Mouse (Mus musculus) B cell, adult 2 months (primary cell): ENCODE measurements around the gene Ago1.

Experiments
- DNase-seq, 2 experiments: peaks; one replicate each; pipeline ENCODE4 v3.0.0; 2022

The Ago1 gene

DNA sequence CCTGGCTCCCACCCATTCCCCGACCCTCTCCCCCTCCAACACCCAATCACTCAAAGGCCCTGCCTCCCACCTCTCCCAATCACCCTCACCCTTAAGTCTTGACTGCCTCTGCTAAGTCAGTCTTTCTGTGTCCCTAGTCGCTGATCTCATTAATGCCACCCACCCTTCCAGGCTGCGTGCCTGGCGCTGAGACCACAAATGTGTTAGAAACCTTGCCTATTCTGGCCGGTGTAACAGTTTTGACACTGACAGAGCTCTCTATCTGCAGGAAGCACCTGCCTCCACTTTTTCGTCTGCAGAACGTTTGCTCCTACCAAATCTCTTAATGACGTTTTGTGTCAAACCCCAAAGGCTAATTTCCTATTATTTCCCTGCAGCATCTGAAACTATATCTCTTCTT is 542 bp upstream of the Ago1 start:
- no peak for DNase-seq

DNA sequence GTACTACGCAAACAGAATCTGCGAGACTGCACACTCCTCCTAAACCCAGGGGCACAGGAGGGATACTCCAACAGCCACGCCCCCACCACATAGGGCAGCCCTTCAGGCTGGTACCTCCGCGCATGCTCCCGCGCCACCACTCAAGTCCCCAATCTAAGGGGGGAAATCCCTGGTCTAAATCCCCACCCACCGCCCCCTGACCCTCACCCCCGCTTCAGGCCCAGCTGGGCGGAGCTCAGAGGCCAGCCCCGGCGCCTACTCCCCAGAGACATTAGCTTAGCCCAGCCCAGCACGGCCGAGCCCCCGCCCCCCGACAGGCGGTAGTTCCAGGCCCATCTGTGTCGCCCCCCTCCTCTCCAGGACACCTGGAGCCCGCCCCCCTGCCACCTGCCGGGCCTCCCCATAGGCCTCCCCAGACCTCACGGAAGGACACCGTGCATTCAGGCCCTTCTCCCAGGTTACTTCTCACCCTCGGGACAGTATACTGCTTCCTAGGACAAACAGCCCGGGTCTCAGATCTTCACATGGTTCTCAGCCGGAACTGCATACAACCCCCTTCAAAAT is 580 bp downstream of the Ago1 start:
- DNase-seq, result peak; percentile 73 to 74

DNA sequence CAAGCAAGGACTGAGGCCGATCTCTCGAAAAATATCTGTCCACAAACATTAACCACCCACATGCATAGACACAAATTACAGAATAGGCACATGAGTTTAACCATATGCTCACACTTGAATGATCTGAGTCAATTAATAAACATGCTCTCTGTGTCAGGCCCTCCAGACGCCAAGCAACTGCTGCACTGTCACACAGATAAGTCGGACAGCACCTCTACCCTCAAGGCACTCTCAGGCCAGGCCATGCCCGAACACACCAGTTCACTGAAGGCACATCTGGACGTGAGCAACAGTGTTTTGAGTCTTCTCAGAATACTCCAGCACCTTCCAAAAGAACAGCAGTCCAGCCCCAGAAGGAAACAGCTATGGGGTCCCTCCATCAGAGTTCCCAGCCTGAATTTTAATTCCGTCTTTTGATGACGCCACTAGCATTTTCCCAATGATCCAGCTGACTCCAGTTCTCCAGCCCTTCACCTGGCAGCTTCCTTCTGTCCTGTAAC is 2.1 kb downstream of the Ago1 start:
- DNase-seq, result no peak

- no peak for DNase-seq
Observed at GRCm38 (mm10) chr4:126465843-126466242, 2.5 kb downstream of the Ago1 start.

- DNase-seq, result no peak
Observed at GRCm38 (mm10) chr4:126464892-126465235, 3.5 kb downstream of the Ago1 start.

DNA sequence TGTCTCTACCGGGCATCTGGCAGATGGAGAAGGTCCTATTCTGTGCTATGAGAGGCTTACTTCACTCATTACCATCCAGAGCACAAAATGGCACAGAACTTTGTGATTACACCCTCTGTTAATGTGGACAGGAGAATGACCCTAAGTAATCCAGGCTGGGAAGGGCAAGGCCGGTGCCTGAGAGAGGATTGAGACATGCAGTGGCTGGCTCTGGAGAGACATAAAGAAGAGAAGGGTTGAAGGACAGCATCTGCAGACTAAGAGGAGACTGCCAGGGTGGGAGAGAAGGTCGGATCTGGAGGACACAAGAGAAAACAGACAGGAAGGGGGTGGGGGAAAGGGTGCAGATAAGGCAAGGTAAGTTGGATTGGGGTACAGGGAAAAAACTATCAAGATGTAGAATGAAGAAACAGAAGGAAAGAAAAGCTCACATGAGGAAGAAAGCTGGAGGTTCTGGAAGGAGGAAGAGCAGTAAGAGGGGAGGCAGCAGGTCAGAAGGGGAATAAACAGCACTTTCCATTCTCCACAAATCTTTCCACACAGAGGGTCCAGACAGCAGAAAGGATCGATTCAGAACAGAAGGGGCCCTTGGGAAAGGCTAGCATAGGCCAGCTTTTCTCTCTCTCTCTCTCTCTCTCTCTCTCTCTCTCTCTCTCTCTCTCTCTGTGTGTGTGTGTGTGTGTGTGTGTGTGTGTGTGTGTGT is 4.0 kb downstream of the Ago1 start:
- no peak for DNase-seq

- DNase-seq, result no peak
Observed at GRCm38 (mm10) chr4:126455441-126455840, 12.9 kb downstream of the Ago1 start.

DNA sequence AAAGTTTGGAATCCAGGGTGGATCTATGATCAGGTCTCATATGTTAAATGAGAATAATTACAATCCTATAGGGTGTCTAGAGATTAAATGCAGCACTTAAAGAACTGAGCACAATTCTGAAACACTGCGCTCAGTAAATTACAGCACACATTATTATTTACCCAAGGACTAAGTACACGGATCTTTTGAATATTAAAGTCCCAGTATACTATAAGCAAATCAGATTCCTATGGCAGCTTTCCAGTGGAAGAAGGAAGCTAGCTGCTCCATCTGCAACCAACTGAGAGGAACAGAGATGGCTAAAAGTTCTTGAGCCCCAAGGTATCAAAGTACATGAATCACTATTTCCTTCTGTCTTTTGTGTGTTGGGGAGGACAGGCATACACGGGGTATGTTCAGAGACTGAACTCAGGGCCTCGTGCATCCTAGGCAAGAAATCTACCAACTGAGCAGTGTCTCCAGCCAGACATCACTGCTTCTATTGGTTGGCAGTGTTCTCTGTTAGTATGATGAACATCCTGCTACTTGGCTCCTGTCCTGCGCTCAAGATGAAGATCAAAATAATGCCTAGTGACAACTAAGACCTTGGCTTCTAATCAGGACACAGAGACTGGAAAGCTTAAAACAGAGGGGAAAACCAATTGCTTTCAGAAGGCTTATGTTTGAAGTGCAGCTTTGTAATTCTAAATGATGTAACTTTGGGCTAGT is 13.7 kb downstream of the Ago1 start:
- no peak for DNase-seq

GRCm38 (mm10) chr4:126450268-126450667 is 18.1 kb downstream of the Ago1 start:
- no peak for DNase-seq

- DNase-seq, result no peak
Observed at GRCm38 (mm10) chr4:126447126-126447525, 21.3 kb downstream of the Ago1 start.

GRCm38 (mm10) chr4:126444528-126444927 is 23.9 kb downstream of the Ago1 start:
- DNase-seq, result no peak

DNA sequence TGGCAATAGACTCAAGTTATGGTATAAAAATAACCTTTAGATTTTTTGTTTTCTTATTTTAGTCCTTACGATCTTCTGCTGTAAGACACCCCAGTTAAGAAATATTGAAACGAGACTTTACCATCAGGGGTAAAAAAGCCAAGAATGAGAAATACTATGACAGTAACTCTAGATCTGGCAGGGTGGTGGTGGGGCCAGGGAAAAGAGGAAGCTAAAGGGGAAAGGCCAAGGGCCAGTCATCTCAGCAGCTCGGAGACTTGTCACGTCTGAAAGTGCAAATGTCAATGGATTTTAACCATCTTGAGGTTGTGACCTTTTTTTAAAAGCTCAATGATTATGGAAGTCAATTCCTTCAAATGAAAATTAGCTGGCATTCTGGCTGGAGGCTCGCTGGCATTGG is 30.1 kb downstream of the Ago1 start:
- DNase-seq, result no peak

DNA sequence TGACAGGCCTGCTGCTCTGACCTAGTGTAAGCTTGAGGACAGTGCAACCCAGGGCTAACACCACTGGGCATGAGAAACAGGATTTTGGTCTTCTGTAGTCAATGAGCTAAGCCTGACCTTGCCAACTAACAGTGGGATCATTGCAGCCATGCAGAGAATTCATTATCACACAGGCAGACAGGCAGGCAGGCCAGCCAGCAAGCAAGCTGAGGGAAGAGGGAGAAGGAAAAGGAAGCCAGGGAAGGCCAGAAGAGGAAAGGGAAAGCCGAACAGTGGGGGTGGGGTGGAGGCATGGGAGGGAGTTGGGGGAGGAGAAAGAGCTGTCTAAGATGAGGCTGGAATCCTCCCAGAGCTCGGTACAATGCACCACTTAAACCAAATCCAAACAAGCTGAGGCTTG is 32.1 kb downstream of the Ago1 start:
- no peak for DNase-seq

DNA sequence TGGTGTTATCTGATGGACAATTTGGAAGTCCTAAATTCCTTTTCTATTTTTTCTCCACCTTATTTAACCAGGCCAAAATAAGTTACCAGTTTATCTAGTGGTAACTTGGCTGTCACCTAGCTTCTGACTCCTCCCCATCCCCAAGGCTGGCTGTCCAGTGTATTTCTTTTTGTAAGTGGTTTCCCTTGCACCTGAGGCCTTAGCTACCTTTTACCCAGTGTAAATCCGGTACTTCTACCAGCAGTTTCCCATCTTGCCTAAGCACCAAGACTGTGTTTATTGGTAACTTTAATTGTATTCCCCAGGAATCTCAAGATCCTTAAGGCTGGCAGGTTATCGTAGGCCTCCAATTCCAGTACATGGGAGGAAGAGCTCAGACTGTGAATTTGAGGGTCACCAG is 34.3 kb downstream of the Ago1 start:
- DNase-seq, result no peak

- no peak for DNase-seq
Observed at GRCm38 (mm10) chr4:126433175-126433574, 35.2 kb downstream of the Ago1 start.

GRCm38 (mm10) chr4:126431746-126432145 is 36.6 kb downstream of the Ago1 start:
- no peak for DNase-seq

- DNase-seq, result peak; percentile 85 to 89
Observed at GRCm38 (mm10) chr4:126429347-126430079, 38.9 kb downstream of the Ago1 start, which contains the start of gene Ago3. Ago3 (minus strand) TSS chr4:126429556.

DNA sequence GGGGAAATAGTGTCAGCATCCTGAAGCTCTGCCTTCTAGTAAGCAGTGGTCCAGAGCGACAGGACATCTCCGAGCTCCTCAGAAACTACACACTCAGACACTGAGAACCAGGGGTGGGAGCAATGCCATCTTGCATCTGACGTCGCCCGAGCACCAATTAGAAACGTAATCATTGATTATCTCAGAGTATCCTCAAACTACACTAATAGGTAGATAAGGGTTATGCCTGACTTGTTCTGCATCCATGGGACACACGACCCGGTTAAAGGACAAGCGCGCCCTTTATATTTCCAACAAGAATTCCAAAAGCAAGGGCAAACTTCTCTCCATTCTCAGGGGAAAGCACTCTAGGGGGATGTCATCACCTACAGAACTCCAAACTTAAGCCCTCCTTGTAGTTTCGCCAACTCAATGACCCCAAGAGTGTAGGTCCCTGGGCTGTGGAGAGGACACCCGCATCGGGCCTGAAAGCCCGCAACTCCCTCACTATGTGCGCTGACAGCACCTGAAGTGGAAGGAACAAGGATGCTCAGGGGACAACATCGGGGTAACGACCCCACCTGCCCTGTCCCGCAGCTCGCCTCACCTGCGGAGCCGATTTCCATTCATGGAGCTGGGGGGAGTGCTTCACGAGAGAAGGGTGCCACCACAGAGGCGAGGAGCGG is 39.6 kb downstream of the Ago1 start:
- no peak for DNase-seq

GRCm38 (mm10) chr4:126423866-126424265 is 44.5 kb downstream of the Ago1 start:
- no peak for DNase-seq

GRCm38 (mm10) chr4:126415707-126416106 is 52.7 kb downstream of the Ago1 start:
- no peak for DNase-seq

- DNase-seq, result no peak
Observed at GRCm38 (mm10) chr4:126412526-126412925, 55.9 kb downstream of the Ago1 start.
